Mouse (Mus musculus): Measurements from ENCODE around the gene Mfsd2b. TPM values are rescaled to one million over a fixed set of nuclear protein-coding genes. Genes with fewer than 3 reads are reported as not detected.
A peak's percentile ranks its signal among the peaks of the same experiment; 100 is the strongest.
"Not testable (repeated sequence)": the region's sequence is repeated elsewhere in the genome, so short reads cannot be mapped to it uniquely, and the experiment has no call there.

Gene Mfsd2b
- total RNA-seq (2022), result under 1 TPM; 0.66 to 0.89 (median 0.77) TPM

DNA sequence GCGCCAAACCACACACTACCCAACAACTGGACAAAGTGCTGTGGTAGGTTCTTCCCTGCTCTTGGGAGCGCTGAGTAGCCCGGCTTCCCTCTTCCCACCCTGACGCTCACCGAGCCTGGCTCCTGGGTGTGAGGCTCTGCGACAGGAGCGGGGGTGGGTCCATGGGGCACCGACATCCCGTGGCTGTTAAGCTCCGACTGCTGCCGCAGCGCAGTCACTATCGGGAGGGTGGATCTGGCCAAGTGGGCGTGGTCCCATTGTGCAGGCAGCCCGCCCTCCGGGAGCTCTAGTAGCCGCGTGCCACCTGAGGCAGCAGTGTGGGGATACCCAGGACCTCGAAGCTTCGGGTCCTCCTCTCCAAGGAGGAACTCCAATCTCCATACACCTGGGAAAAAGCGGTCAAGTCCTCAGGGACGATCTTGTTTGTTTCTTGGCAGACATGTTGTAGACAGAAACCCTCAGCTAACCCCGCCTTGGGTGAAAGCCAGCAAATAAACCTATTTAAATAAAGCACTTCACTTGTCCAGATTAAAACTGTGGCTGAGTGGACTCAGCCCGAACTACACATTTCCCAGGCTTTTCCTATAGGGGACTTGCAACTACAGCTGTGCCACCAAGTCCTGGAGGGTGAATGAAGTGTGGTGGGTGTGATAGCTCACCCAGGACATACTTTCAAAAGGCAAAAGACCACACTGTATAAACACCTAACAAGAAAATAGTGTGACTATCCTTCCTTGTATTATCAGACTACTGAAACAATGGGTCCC is at the start of gene Mfsd2b:
Gene Mfsd2b, minus strand, starts transcription at position 199 of the 767 bp plus-strand sequence.
- peak in 1 of 2 experiments; percentile 18 for DNase-seq (ENCODE audit: low spot score in 2 of 2)

DNA sequence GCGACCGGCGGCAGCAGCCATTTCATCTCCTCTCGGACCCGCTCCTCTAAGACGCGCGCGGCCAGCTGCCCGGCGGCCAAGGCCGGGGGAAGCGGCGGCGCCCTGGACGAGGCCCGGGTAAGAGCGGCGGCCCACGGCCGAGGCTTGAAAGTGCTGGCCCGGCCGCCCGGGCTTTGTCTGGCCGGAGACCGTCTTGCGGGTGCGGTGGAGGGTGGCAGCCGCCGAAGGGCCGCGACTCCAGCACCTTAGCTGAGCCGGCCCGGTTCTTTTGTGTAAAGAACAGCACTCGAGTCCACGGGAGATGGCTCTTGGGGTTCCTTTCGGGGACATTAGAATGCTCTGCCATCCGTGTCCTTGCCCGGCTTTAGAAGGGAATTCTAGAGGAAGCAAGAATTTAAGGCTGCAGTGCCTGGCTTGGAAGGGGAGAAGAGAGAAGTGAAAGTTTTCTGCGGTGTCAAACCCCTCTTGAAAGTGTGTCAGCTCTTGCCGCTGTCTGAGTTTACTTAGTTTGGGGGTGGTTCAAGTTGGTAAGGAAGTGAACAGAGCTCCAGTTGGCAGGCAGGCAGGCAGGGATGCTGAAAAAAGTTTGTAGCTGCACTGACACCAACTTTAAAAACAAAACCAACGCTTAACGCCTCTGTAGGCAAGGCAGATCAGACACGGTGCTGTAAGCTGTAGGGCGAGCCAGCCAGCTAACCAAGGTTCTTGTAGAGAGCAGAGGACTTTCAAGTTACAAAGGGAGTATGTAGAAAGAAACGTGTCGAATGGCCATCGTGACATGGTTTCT is 43.8 kb upstream of the Mfsd2b start:
- peak; percentile 24 to 35 for DNase-seq (ENCODE audit: low spot score in 2 of 2)

- peak; percentile 92 to 95 for DNase-seq (ENCODE audit: low spot score in 2 of 2)
Observed at GRCm38 (mm10) chr12:4916994-4917804, 43.0 kb upstream of the Mfsd2b start, which contains the start of gene Atad2b. TSS of gene Atad2b (plus strand) at chr12:4917353.

DNA sequence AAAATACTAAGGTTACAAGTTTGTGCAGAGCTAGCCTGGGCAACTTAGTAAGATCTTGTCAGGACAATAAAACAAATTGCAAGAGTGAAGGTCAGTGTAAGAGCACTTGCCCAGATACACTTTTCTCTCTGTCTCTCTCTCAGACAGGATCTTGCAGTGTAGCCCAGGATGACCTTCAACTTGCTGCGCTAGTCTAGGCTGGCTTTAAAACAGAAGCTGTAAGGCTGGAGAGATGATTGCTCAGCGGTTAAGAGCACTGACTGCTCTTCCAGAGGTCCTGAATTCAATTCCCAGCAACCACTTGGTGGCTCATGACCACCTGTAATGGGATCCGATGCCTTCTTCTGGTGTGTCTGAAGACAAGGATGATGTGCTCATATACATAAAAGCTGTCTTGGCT is 40.8 kb upstream of the Mfsd2b start:
- DNase-seq (ENCODE audit: low spot score in 2 of 2), result no peak

GRCm38 (mm10) chr12:4914441-4914840 is 40.3 kb upstream of the Mfsd2b start:
- DNase-seq (ENCODE audit: low spot score in 2 of 2), result no peak

DNA sequence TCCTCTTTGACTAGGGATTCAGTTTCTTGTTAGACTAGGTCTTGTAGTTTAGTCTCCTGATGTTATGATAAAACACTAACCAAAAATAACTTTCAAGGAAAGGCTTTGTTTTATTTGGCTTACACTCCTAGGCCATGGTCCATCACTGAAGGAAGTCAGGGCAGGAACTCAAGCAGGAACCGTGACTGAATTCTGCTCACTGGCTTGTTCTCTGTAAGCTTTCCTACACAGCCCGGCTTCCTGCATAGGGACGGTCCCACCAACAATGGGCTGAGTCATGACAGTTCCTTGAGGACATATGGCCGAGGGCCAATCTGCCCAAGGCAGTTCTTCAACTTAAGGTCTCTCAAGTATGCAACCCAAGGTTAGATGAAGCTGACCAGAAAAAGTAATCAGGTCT is 37.6 kb upstream of the Mfsd2b start:
- DNase-seq (ENCODE audit: low spot score in 2 of 2), result no peak

DNA sequence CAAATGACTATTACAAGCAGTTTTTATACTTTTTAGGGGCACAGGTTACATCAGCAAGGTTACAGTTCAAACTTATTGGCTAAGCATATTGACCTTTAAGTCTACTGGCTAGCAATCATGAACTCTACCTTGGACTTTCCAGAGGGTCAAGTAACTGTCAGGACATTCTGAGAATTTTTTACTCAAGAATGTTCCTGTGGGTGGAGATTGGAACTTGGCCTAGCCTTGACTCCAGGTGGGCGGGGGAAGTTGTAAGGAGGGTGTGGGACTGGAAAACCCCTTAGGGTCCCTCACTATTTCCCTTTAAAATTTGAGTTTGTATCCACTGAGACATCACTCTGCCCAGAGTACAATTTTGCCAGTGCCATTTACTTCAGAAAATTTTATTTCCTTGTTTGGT is 36.3 kb upstream of the Mfsd2b start:
- not testable (repeated sequence) for DNase-seq (ENCODE audit: low spot score in 2 of 2)

DNA sequence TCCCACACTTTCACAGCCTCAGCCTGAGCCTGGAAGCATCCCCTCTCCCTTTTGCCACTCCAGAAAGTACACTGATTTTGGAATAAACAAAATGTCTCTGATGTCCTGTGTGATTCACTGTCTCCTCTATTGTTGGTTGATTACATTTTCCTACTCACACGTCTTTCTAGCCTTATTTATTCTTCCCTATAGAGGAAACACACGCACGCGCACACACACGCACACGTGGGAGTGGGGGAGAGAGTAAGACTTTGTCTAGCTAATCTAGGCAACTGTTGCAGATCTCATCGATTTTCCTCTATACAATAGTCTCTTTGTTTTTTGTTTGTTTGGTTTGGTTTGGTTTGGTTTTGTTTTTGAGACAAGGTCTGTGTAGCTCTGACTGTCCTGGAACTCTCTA is 34.2 kb upstream of the Mfsd2b start:
- DNase-seq (ENCODE audit: low spot score in 2 of 2), result no peak

DNA sequence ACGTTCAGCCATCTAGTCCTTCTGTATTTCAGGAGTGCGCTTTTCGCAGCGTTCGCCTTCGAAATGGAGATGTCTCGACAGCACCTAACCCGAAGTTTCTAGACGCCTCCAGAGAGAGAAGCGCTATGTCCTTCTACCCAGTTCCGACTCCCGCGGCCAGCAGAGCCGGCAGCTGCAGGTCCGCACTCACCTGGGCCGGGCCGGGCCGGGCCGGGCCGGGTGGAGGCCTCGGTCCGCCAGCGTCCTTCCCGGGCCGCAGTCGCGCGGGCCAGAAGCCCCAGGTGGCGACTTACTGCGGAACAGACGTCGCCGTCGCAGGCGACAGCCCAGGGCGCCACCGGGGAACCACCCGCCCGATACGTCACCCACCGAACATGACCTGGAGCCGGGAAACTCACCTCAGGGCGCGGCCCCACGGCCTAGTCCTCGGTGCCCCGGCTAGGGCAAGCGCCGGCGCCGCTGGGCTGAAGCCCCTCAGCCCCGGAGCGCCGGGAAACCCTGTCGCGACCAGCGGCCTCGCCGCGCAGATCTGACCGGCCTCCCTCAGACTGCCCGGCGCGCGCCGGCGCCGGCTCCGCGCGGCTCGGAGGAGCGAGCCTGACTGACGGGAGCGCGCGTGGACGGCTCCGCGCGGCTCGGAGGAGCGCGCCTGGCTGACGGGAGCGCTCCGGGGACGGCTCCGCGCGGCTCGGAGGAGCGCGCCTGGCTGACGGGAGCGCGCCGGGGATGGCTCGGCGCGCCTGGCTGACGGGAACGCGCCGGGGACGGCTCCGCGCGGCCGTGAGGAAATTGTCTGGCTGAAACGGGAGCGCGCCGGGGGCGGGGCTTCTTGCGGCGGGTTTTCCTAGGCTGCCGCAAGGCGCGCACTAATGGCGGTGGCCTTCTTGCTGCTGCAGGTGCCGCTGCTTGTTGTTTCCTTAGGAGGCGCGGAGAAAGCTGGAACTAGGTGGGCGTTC is 33.1 kb upstream of the Mfsd2b start, which contains the start of gene Ubxn2a:
Gene Ubxn2a, minus strand, starts transcription at position 755 of the 956 bp plus-strand sequence.
- peak; percentile 81 to 91 for DNase-seq (ENCODE audit: low spot score in 2 of 2)

- DNase-seq (ENCODE audit: low spot score in 2 of 2), result no peak
Observed at GRCm38 (mm10) chr12:4906476-4906875, 32.3 kb upstream of the Mfsd2b start.

DNA sequence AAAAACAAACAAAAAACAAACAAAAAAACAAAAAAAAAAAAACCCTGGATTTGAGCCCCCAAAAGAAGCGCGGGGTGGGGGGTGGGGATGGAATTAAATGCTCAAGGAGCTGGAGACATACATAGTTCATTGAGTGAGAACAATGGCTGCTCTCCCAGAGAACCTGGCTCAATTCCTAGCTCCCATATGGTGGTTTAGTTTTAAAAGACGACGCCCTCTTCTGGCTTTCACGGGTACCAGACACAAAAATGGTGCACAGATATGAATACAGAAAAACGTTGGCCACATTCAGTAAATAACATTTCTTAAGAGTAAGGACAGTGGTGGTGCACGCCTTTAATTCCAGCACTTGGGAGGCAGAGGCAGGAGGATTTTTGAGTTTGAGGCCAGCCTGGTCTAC is 31.8 kb upstream of the Mfsd2b start:
- DNase-seq (ENCODE audit: low spot score in 2 of 2), result no peak

DNA sequence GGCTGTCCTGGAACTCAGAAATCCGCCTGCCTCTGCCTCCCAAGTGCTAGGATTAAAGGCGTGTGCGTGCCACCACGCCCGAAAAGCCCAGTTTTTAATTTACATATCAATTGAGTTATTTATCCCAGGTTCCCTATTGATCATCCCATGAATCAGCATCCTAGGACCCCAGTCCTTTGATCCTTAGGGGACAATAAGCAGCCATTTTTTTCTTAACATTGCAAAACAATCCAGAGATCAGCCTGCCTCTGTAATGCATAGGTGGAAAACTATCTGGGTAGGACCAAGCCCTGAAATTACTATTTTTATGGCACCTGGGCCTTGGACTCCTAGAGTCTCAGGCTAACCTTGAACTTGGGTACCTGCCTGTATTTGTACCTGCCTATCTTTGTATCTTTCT is 23.9 kb upstream of the Mfsd2b start:
- no peak for DNase-seq (ENCODE audit: low spot score in 2 of 2)

DNA sequence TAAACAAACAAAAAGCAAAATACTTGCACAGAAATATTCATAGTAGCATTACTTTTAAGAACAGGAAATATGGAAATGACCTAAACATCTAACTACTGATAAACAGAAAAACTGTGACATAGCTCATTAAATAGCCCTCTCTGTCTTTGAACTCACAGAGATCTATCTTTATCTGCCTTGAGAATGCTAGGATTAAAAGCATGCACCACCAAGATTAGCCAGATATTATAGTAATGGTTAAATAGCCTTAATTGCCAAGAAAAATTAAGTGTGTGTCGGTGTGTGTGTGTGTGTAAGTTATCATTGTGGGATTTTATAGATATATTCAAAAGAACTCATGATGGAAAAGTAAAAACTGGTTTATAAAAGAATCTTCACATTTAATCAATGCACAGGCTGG is 15.7 kb upstream of the Mfsd2b start:
- DNase-seq (ENCODE audit: low spot score in 2 of 2), result no peak

DNA sequence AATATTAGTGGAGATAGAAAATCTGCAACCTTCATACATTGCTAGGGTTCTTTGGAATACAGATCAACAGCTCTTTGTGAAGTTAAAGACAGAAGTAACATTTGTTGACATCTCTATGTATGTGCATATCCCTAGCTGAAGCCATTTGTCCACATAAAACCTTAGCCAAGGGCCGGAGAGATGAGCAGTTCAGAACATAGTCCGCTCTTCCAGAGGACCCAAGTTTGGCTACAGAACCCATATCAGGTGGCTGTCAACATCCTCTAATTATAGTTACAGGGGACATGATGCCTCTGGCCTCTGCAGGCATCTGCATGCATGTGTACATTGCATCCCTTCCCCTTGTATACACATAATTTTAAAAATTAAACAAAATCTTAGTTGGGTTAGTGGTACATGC is 15.1 kb upstream of the Mfsd2b start:
- no peak for DNase-seq (ENCODE audit: low spot score in 2 of 2)

- DNase-seq (ENCODE audit: low spot score in 2 of 2), result no peak
Observed at GRCm38 (mm10) chr12:4888739-4889138, 14.6 kb upstream of the Mfsd2b start.

- DNase-seq (ENCODE audit: low spot score in 2 of 2), result not testable (repeated sequence)
Observed at GRCm38 (mm10) chr12:4886581-4886980, 12.4 kb upstream of the Mfsd2b start.

DNA sequence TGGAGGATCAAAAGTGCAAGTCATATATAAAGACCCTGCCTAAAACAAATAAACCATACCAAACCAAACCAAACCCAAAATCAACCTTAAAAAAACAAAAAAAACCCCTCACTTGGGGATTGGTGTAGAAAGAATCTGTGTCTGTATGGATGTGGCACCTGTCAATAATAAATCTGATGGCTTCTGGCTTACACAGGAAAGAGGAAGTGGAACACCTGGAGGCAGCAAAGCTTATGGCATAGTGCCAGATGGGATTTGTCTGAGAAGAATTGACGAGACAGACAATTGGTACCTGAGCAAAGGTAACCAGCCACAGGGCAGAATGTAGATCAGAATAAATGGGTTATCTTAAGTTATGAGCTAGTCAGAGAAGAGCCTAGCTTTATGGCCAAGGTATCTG is 10.9 kb upstream of the Mfsd2b start:
- DNase-seq (ENCODE audit: low spot score in 2 of 2), result no peak

GRCm38 (mm10) chr12:4882086-4882485 is 7.9 kb upstream of the Mfsd2b start:
- no peak for DNase-seq (ENCODE audit: low spot score in 2 of 2)

DNA sequence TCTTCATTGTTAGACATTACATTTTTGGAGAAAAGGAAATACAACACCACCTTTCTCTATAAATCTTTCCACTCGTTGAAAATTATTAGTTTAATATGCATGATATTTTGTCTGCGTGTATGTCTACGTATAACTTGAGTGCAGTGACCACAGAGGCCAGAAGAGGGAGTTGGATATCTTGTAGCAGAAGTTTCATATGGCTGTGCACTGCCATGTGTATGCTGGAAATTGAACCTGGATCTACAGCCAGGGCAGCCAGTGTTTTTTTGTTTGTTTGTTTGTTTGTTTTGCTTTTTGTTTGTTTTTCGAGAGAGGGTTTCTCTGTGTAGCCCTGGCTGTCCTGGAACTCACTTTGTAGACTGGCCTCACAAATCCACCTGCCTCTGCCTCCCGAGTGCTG is 4.9 kb upstream of the Mfsd2b start:
- no peak for DNase-seq (ENCODE audit: low spot score in 2 of 2)

DNA sequence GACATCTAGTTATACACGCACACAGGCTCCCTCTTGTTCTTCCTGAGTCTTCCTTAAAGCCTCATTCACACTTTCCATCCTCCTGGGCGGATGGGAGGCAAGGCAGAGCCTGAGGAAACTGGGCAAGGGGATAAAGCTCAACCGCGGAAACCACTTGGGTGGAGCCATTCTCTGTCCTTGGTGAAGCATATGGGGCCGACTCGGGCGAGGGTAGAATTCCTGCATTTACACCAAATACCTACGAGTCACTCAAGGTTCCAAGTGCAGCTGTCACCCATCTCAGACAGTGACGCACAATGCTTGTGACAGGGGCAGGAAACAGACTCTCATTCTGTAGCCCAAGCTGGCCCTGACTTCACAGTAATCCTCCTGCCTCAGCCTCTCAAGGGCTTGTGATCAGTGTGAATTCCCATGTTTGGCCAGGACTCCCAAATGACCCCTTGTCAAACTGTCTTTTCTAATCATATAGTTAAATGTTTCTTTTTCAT is 4.2 kb upstream of the Mfsd2b start:
- no peak for DNase-seq (ENCODE audit: low spot score in 2 of 2)

Measured in left cerebral cortex, adult 8-10 months (tissue).